Mouse (Mus musculus): ENCODE data around the gene Aig1. TPM values are rescaled to one million over a fixed set of nuclear protein-coding genes. Genes with fewer than 3 reads are reported as not detected.

The Aig1 gene
- polyA plus RNA-seq, 1 experiment from 2014 or later: 45.4 TPM

- H3K9ac ChIP-seq (ENCODE audit: low read length): no peak overlapping the region
- H3K4me1 ChIP-seq (replicated peaks; ENCODE audit: control insufficient read depth, insufficient read depth, low read length): peaks cover 18% of the 10 kb centered on the region
- H3K36me3 ChIP-seq (ENCODE audit: control insufficient read depth, insufficient read depth, low read length): no peaks in the 10 kb centered on the region
- H3K9me3 ChIP-seq (ENCODE audit: control insufficient read depth, low read length): no peaks in the 10 kb centered on the region
- ATAC-seq (ENCODE audit: low read depth): peak; percentile 56
- no peaks in the 10 kb centered on the region for H3K27me3 ChIP-seq (ENCODE audit: control insufficient read depth, insufficient read depth, low read depth, low read length)
- peak overlapping the region; percentile 39 for H3K4me2 ChIP-seq (ENCODE audit: low read depth, low read length)
- 24% methylated on average over 7 of the region's 7 CpGs for WGBS
- H3K4me3 ChIP-seq (ENCODE audit: low read length): no peak overlapping the region
- H3K27ac ChIP-seq (ENCODE audit: low read length): peak overlapping the region; percentile 26
These were observed 12.8 kb downstream of the Aig1 start for GRCm38 (mm10) chr10:13855969-13856368.

- H3K4me1 ChIP-seq (replicated peaks; ENCODE audit: control insufficient read depth, insufficient read depth, low read length): peaks cover 17% of the 10 kb centered on the region
- H3K36me3 ChIP-seq (ENCODE audit: control insufficient read depth, insufficient read depth, low read length): no peaks in the 10 kb centered on the region
- WGBS: 81% methylated on average over 3 of the region's 3 CpGs
- no peaks in the 10 kb centered on the region for H3K9me3 ChIP-seq (ENCODE audit: control insufficient read depth, low read length)
- H3K27ac ChIP-seq (ENCODE audit: low read length): no peak overlapping the region
- no peaks in the 10 kb centered on the region for H3K27me3 ChIP-seq (ENCODE audit: control insufficient read depth, insufficient read depth, low read depth, low read length)
- no peak overlapping the region for H3K4me3 ChIP-seq (ENCODE audit: low read length)
- no peak overlapping the region for H3K4me2 ChIP-seq (ENCODE audit: low read depth, low read length)
- ATAC-seq (ENCODE audit: low read depth): no peak
- no peak overlapping the region for H3K9ac ChIP-seq (ENCODE audit: low read length)
These were observed 13.7 kb downstream of the Aig1 start for GRCm38 (mm10) chr10:13855111-13855510.

GRCm38 (mm10) chr10:13850071-13850470 is 18.7 kb downstream of the Aig1 start:
- H3K9me3 ChIP-seq (ENCODE audit: control insufficient read depth, low read length): no peaks in the 10 kb centered on the region
- peaks cover 2% of the 10 kb centered on the region; the same call in 1 of the 2 replicates for H3K4me1 ChIP-seq (replicated peaks; ENCODE audit: control insufficient read depth, insufficient read depth, low read length)
- no peak for ATAC-seq (ENCODE audit: low read depth)
- H3K27me3 ChIP-seq (ENCODE audit: control insufficient read depth, insufficient read depth, low read depth, low read length): no peaks in the 10 kb centered on the region
- H3K9ac ChIP-seq (ENCODE audit: low read length): no peak overlapping the region
- 31% methylated on average over 3 of the region's 3 CpGs for WGBS
- H3K4me3 ChIP-seq (ENCODE audit: low read length): no peak overlapping the region
- H3K27ac ChIP-seq (ENCODE audit: low read length): no peak overlapping the region
- no peaks in the 10 kb centered on the region for H3K36me3 ChIP-seq (ENCODE audit: control insufficient read depth, insufficient read depth, low read length)
- H3K4me2 ChIP-seq (ENCODE audit: low read depth, low read length): no peak overlapping the region

GRCm38 (mm10) chr10:13849205-13849604 is 19.6 kb downstream of the Aig1 start:
- Histone ChIP-seq H3K4me1 (replicated peaks; ENCODE audit: control insufficient read depth, insufficient read depth, low read length) (peaks cover 3% of the 10 kb centered on the region; the same call in 1 of the 2 replicates), H3K9ac (ENCODE audit: low read length) (no peak overlapping the region), H3K4me2 (ENCODE audit: low read depth, low read length) (no peak overlapping the region), H3K27me3 (ENCODE audit: control insufficient read depth, insufficient read depth, low read depth, low read length) (no peaks in the 10 kb centered on the region), H3K36me3 (ENCODE audit: control insufficient read depth, insufficient read depth, low read length) (no peaks in the 10 kb centered on the region), H3K27ac (ENCODE audit: low read length) (no peak overlapping the region), H3K9me3 (ENCODE audit: control insufficient read depth, low read length) (no peaks in the 10 kb centered on the region), H3K4me3 (ENCODE audit: low read length) (no peak overlapping the region)
- 74% methylated on average over 2 of the region's 2 CpGs for WGBS
- ATAC-seq (ENCODE audit: low read depth): no peak

- 56% methylated on average over 4 of the region's 4 CpGs for WGBS
- no peak overlapping the region for H3K4me2 ChIP-seq (ENCODE audit: low read depth, low read length)
- H3K9me3 ChIP-seq (ENCODE audit: control insufficient read depth, low read length): no peaks in the 10 kb centered on the region
- H3K27me3 ChIP-seq (ENCODE audit: control insufficient read depth, insufficient read depth, low read depth, low read length): no peaks in the 10 kb centered on the region
- no peak for ATAC-seq (ENCODE audit: low read depth)
- H3K36me3 ChIP-seq (ENCODE audit: control insufficient read depth, insufficient read depth, low read length): no peaks in the 10 kb centered on the region
- H3K9ac ChIP-seq (ENCODE audit: low read length): no peak overlapping the region
- no peak overlapping the region for H3K27ac ChIP-seq (ENCODE audit: low read length)
- no peak overlapping the region for H3K4me3 ChIP-seq (ENCODE audit: low read length)
- peaks cover 3% of the 10 kb centered on the region; the same call in 1 of the 2 replicates for H3K4me1 ChIP-seq (replicated peaks; ENCODE audit: control insufficient read depth, insufficient read depth, low read length)
These were observed 23.9 kb downstream of the Aig1 start for GRCm38 (mm10) chr10:13844864-13845263.

GRCm38 (mm10) chr10:13843746-13844145 is 25.0 kb downstream of the Aig1 start:
- no peaks in the 10 kb centered on the region for H3K36me3 ChIP-seq (ENCODE audit: control insufficient read depth, insufficient read depth, low read length)
- H3K9ac ChIP-seq (ENCODE audit: low read length): no peak overlapping the region
- no peak overlapping the region for H3K27ac ChIP-seq (ENCODE audit: low read length)
- 83% methylated on average over 3 of the region's 3 CpGs for WGBS
- H3K27me3 ChIP-seq (ENCODE audit: control insufficient read depth, insufficient read depth, low read depth, low read length): no peaks in the 10 kb centered on the region
- H3K4me2 ChIP-seq (ENCODE audit: low read depth, low read length): no peak overlapping the region
- no peak overlapping the region for H3K4me3 ChIP-seq (ENCODE audit: low read length)
- H3K9me3 ChIP-seq (ENCODE audit: control insufficient read depth, low read length): no peaks in the 10 kb centered on the region
- no peak for ATAC-seq (ENCODE audit: low read depth)
- peaks cover 3% of the 10 kb centered on the region; the same call in 1 of the 2 replicates for H3K4me1 ChIP-seq (replicated peaks; ENCODE audit: control insufficient read depth, insufficient read depth, low read length)

GRCm38 (mm10) chr10:13842855-13843254 is 25.9 kb downstream of the Aig1 start:
- Histone ChIP-seq H3K4me1 (replicated peaks; ENCODE audit: control insufficient read depth, insufficient read depth, low read length) (peaks cover 3% of the 10 kb centered on the region; the same call in 1 of the 2 replicates), H3K27me3 (ENCODE audit: control insufficient read depth, insufficient read depth, low read depth, low read length) (no peaks in the 10 kb centered on the region), H3K27ac (ENCODE audit: low read length) (no peak overlapping the region), H3K36me3 (ENCODE audit: control insufficient read depth, insufficient read depth, low read length) (no peaks in the 10 kb centered on the region), H3K4me2 (ENCODE audit: low read depth, low read length) (no peak overlapping the region), H3K9me3 (ENCODE audit: control insufficient read depth, low read length) (no peaks in the 10 kb centered on the region), H3K9ac (ENCODE audit: low read length) (no peak overlapping the region), H3K4me3 (ENCODE audit: low read length) (no peak overlapping the region)
- 59% methylated on average over 8 of the region's 8 CpGs for WGBS
- no peak for ATAC-seq (ENCODE audit: low read depth)

- ATAC-seq (ENCODE audit: low read depth): no peak
- Histone ChIP-seq H3K9ac (ENCODE audit: low read length) (no peak overlapping the region), H3K4me3 (ENCODE audit: low read length) (no peak overlapping the region)
These were observed 30.2 kb downstream of the Aig1 start for GRCm38 (mm10) chr10:13838511-13839126.

GRCm38 (mm10) chr10:13837709-13838456 is 30.9 kb downstream of the Aig1 start:
- WGBS: 86% methylated on average over 21 of the region's 21 CpGs
- no peaks in the 10 kb centered on the region for H3K4me1 ChIP-seq (replicated peaks; ENCODE audit: control insufficient read depth, insufficient read depth, low read length)
- ATAC-seq (ENCODE audit: low read depth): no peak
- H3K9me3 ChIP-seq (ENCODE audit: control insufficient read depth, low read length): no peaks in the 10 kb centered on the region
- no peak overlapping the region for H3K4me2 ChIP-seq (ENCODE audit: low read depth, low read length)
- H3K27me3 ChIP-seq (ENCODE audit: control insufficient read depth, insufficient read depth, low read depth, low read length): no peaks in the 10 kb centered on the region
- no peak overlapping the region for H3K4me3 ChIP-seq (ENCODE audit: low read length)
- H3K36me3 ChIP-seq (ENCODE audit: control insufficient read depth, insufficient read depth, low read length): no peaks in the 10 kb centered on the region
- no peak overlapping the region for H3K27ac ChIP-seq (ENCODE audit: low read length)
- no peak overlapping the region for H3K9ac ChIP-seq (ENCODE audit: low read length)

More at GRCm38 (mm10) chr10:13838511-13839126, 30.2 kb downstream of the Aig1 start:
- Histone ChIP-seq H3K27me3 (ENCODE audit: control insufficient read depth, insufficient read depth, low read depth, low read length) (no peaks in the 10 kb centered on the region), H3K36me3 (ENCODE audit: control insufficient read depth, insufficient read depth, low read length) (no peaks in the 10 kb centered on the region), H3K4me2 (ENCODE audit: low read depth, low read length) (no peak overlapping the region), H3K9me3 (ENCODE audit: control insufficient read depth, low read length) (no peaks in the 10 kb centered on the region), H3K4me1 (replicated peaks; ENCODE audit: control insufficient read depth, insufficient read depth, low read length) (no peaks in the 10 kb centered on the region), H3K27ac (ENCODE audit: low read length) (no peak overlapping the region)
- WGBS: 74% methylated on average over 6 of the region's 6 CpGs
